Mouse (Mus musculus) megakaryocyte progenitor cell, adult 5-6 weeks (primary cell): Measurements from ENCODE around the gene Sf3a2. TPM values are rescaled to one million over a fixed set of nuclear protein-coding genes. Genes with fewer than 3 reads are reported as not detected.

Experiments
- ATAC-seq: replicated peaks from 2 replicates; pipeline ENCODE4 v1.8.0; 2016; ENCODE audit warnings: mild to moderate bottlenecking, moderate TSS enrichment, inconsistent platforms; ENCODE audit not compliant: poor library complexity
- total RNA-seq, 2 experiments: library from RNA; stranded (forward) in 1 of 2; stranded (reverse) in 1 of 2; fragments of 157-497, 149-512 nt in 1 of 2; fragments of 200-1000 nt in 1 of 2; gene quantifications; 2 replicates each; pipeline versions ENCODE4 v1.2.3 to v1.2.4; 2015 to 2017

Sf3a2 gene
- 74.9 and 78.4 TPM in 2 replicates for total RNA-seq (2015)
- 11.5 and 19.0 TPM in 2 replicates for total RNA-seq (2017)

DNA sequence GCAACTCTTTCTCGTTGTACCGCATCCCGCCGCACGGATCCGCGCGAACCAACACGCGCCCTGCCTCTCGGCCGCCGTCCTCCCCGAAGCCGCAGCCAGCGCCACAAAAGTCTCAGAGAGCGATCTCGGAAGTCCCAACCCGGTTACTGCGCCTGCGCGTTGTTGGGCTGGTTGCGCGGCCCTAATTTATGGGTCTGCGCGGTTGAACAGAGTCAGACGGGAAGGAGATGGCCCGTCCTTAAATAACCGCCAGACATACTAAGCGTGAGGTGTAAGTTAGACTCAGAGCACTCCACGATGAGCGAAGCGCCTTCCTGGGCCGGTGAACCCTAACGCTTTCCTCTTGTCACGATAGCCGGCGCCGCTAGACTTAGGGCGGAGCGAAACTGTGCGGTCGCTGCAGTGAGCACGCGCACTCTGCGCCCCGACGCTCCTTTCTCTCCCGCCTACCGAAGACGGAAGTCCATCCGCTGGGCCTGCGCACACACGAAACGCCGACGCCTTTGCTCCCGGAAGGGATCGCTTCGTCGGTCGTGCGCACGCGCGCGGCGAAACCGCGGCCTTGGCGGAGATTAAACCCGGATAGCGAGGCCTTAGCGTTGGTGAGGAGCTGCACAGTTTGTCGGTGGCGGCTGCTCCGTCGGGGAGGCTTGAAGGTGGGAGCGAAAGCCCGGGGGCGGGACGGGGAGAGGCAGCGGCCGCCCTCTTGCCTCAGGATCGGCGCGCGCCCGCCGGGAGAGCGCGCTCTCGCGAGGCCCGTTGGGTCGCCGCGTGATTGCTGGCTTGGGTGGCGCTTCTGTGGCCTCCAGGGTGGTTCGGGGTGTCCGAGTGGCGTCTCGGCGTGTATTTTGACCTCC, at the start of gene Sf3a2, which contains the start of gene Plekhj1:
TSS of gene Sf3a2 (plus strand) at position 49 of the 857 bp plus-strand sequence.
TSS of gene Plekhj1 (minus strand) at position 477 of the 857 bp plus-strand sequence.
- peak; percentile 84 for ATAC-seq

GRCm38 (mm10) chr10:80748609-80749008, 49.4 kb upstream of the Sf3a2 start:
- 0 out of 2 replicates have a peak, but pooled peaks have one; percentile 12 for ATAC-seq

DNA sequence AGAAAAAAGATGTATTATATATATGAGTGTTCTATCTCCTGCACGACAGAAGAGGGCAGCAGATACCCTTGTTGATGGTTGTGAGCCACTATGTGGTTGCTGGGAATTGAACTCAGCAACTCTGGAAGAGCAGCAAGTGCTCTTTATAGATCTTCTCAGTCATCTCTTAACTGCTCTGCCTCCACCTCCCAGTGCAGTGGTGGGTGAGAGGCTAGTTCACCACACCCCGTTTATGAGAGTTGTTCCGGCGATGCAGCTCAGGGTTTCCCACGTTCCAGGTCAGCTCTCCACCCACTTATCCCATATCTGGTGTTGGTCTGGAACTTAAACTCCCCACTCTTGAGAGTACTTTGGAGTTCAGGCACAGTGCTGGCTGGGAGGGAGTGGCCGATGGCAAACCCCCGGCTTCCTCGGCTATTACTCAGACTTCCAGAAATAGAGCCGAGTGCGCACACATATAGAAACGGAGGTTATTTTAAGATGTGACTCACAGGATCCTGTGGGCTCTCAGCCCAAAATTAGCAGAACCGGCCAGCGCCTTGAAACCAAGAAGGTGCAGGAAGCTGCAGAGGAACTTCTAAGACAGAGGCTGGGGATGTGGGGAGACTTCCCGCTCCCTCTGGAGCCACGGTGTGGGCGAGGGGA, 46.7 kb upstream of the Sf3a2 start:
- ATAC-seq: peak; percentile 36

DNA sequence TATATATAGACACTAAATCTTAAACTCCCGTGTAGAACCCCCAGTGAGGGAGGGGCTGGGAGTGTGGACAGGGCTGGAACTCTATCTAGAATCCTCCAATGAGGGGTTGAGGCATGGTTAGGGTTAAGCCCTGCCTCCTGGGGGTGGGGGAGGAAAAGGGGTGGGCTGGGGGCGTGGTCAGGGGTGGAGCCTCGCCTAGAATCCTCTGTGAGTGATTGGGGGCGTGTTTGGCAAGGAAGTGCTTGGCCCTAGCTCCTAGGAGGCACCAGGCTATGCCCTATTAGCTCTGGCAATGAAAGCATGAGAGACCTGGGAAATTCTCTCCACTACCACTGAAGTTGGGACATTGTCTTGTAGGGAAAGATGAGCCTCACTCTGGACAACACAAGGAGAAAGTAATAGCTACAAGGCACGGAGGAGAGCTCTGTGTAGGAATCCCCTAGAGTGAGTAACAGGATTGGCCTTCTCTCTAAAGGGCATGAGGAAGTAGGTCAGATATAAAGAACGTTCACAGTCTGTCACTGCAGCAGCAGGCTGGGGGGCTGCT, 45.8 kb upstream of the Sf3a2 start:
- ATAC-seq: peak; percentile 60

- ATAC-seq: peak; percentile 71
Observed at GRCm38 (mm10) chr10:80754594-80755290, 43.3 kb upstream of the Sf3a2 start, which contains the start of gene Dot1l. Gene Dot1l, plus strand, starts transcription at chr10:80755206.

DNA sequence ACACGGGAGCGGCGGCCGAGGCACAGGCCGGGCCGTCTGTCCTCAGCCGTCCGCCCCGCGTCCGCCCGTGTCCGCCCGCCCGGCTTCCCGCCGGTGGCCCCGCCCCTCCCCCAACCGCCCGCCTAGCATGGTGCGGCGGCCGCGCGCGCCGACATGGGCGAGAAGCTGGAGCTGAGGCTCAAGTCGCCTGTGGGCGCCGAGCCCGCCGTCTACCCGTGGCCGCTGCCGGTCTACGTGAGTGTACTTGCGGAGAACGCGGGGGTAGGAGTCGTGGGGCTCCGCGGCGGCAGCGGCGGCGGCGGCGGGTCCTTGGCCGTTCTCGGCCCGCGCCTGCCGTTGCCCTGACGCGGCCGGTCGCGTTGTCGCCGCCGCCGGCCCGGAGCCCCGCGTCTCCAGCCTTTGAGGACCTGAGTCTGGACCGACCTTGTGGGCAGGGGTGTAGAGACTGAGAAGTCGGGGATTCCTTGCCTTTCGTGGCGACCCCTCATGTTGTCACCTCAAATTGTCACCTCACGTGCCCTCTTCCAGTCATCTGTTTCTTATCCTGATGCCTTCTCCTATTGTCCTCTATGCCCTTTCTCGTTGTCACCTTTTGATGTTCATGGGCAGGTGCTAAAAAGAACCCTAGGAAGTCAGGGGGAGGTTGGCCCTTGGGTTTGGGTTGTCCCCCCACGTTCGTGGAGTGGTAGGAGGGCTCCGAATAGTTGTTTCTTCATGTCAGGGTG, 42.5 kb upstream of the Sf3a2 start:
- ATAC-seq: no peak

DNA sequence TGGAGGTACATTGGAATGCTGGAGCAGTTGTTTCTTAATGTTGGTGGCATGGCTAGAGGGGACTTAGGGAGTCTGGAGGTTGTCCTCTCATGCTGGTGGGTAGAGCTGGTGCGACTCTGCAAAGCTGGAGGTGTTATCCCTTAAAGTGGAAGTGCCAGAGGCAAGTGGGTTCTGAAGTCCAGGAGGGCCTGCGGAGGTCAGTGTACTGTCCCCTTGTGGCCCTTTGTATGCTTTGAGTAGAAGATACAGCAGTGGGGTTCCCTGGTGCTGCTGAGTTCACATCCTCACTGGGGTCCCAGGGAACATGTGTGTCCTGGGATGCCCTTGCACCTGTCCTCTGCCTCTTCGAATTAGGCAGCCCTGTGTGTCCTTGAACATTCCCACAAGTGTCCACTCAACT, 41.9 kb upstream of the Sf3a2 start:
- no peak for ATAC-seq

DNA sequence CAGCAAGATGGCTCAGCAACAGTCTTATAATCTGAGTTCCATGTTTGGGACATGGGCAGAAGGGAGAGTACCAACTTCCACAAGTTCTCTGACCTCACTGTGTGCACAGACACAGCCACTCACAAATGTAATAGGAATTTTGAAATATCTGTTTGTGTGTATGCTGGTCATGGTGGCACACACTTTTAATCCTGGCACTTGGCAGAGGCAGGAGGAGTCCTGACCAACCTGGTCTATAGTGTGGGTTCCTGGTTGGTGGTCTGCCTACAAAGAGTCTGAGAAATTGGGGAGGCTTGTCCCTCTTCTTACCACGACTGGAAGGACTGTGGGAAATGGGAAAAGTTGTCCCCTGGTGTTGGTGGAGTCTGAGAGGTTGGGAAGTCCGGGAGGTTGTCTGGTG, 41.5 kb upstream of the Sf3a2 start:
- ATAC-seq: no peak

- ATAC-seq: no peak
Observed at GRCm38 (mm10) chr10:80756967-80757366, 41.0 kb upstream of the Sf3a2 start.

- ATAC-seq: peak; percentile 76
Observed at GRCm38 (mm10) chr10:80757717-80758116, 40.3 kb upstream of the Sf3a2 start.

GRCm38 (mm10) chr10:80758651-80759050, 39.3 kb upstream of the Sf3a2 start:
- ATAC-seq: no peak

DNA sequence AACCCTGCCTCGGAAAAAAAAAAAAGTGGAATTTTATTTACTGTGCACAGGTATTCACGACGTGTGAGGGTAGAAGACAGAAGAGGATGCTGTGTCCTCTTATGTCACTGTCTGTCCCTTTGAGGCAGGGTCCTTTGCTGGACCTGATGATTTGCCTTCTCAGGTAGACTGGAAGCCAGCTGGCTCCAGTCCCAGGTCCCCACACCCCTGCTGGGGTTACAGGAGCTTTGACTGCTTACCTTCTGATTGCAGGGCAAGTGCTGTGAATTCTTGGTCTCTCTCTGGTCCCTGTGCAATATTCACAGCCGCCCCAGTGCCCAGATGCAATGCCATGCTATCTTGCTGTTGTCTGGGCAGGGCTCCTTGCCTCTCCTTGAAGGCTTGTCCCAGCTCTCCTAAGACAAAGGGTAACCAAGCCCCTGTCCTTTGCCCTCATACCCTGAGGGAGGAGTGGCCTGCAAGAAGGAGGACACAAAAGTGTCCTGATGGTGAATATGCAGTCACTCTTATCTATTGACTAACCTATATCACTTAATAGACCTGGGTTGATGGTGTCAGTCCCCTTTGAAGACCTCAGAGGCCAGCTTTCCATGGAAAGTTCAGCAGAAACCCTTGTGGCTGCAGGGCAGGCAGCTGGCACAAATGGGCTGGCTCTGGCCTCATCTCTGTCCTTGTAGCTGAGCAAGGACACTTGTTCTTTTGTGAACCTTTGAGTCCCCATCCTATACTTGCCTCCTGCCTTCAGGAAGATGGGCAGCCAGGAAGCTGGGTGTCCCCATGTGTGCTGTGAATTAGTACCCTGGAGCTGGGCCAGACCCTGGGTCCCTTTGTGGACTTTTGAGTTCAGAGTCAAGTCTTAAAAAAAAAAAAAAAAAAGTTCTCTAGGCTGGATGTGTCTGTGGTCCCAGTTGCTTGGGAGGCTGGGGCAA, 37.1 kb upstream of the Sf3a2 start:
- no peak for ATAC-seq

GRCm38 (mm10) chr10:80761821-80762220, 36.2 kb upstream of the Sf3a2 start:
- ATAC-seq: no peak

- ATAC-seq: peak; percentile 89
Observed at GRCm38 (mm10) chr10:80763502-80763901, 34.5 kb upstream of the Sf3a2 start.

DNA sequence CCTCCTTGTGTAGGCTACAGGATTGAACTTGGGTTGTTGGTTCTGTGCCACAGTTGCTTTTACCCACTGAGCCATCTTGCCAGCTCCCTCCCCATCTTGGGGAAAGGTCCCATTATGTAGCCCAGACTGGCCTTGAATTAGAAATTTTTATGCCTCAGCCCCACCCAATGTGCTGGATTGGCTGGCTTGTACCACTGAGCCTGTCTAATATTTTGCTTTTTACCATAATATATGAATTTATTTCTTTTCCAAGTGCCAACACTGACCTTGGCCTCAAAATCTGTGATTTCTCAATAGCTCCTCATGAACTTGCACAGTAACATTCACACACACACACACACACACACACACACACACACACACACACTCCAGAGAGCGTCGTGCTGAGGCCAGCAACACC, 32.3 kb upstream of the Sf3a2 start:
- no peak for ATAC-seq

- ATAC-seq: no peak
Observed at GRCm38 (mm10) chr10:80766161-80766815, 31.7 kb upstream of the Sf3a2 start.

DNA sequence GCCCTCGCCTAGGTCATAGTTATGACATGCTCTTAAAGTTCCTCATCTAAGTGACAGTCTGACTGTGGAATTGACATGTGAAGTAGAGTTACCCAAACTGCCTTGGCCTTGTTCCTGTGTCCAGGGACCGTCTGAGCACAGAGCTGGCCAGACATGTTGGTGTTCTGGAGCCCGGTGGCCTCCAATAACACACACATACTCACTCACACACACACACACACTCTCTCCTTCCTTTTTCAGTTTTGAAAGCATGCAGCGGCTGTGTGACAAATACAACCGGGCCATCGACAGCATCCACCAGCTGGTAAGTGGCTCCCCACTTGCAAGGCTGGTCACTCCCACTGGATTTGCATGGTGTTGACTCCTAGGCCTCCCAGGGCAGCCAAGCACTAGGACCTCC, 29.6 kb upstream of the Sf3a2 start:
- no peak for ATAC-seq

- no peak for ATAC-seq
Observed at GRCm38 (mm10) chr10:80773816-80774215, 24.2 kb upstream of the Sf3a2 start.

DNA sequence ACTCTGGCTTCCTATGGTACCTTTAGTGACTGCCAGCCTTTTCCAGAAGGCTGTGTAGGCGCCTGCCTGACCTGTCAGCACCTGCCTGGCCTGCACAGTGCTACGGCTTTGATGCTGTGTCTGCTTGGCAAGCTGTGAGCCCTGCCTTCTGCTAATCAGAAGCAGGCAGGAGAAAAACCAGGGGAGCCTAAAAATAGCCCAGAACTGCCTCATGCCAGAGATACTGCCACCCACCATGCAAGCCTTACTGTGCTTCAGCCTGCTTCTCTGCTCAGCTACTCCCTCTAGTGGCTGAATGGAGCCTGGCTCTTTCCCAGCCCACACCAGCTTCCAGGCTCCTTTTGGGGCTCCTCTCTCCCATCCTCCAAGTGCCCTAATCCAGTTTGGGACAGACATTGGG, 23.4 kb upstream of the Sf3a2 start:
- ATAC-seq: peak; percentile 97
